Mouse (Mus musculus) brain, embryonic 14.5 days (tissue): ENCODE data around the gene Creb3l2.

Source experiments
- CTCF ChIP-seq: fragments of 200-500 bp; IDR thresholded peaks from 2 replicates; pipeline ENCODE4 v1.5.1; 2012; ENCODE audit warnings: inconsistent platforms, mild to moderate bottlenecking, moderate library complexity, borderline replicate concordance; ENCODE audit not compliant: insufficient read depth, insufficient read length; ENCODE audit errors: extremely low read depth
- POLR2A ChIP-seq: fragments of 200-500 bp; IDR thresholded peaks from 2 replicates; pipeline ENCODE4 v1.6.1; 2012; ENCODE audit warnings: mild to moderate bottlenecking, inconsistent platforms, borderline replicate concordance; ENCODE audit not compliant: poor library complexity, insufficient read depth, insufficient read length, severe bottlenecking; ENCODE audit errors: extremely low read depth

DNA sequence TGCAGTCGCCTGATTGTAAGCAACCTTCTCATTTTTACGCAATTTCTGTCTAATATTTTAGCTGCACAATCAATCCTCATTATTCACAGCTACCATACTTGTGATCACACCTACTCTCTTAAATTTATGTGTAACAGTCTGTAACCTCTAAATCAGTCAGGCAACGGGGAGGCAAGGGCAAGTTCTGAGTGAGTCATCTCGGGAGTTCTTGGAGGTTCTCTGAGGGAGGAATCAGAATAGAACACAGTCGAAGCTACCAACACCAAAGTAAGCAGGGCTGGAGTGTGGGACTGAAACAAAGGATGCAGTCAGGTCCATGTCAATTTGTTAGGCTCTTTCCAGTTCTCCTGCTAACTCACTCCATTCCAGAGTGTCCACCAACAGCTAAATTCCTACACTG, 124.0 kb downstream of the Creb3l2 start:
- no peak for TF ChIP-seq POLR2A
- no peak for TF ChIP-seq CTCF
